Mouse (Mus musculus) thymus, adult 2 months (tissue): ENCODE measurements around the gene Ift172.

Source experiments
- CTCF ChIP-seq: fragments of 200-500 bp; IDR thresholded peaks from 2 replicates; pipeline ENCODE4 v1.5.1; 2012; ENCODE audit warnings: mild to moderate bottlenecking, control low read depth, low read length, moderate library complexity, borderline replicate concordance; ENCODE audit not compliant: control insufficient read depth, poor library complexity, insufficient read depth; ENCODE audit errors: extremely low read depth
- POLR2A ChIP-seq: fragments of 200-500 bp; IDR thresholded peaks from 2 replicates; pipeline ENCODE4 v1.6.1; 2012; ENCODE audit warnings: mild to moderate bottlenecking, low read length, control low read depth, moderate library complexity; ENCODE audit not compliant: control insufficient read depth, poor library complexity, insufficient read depth; ENCODE audit errors: extremely low read depth

DNA sequence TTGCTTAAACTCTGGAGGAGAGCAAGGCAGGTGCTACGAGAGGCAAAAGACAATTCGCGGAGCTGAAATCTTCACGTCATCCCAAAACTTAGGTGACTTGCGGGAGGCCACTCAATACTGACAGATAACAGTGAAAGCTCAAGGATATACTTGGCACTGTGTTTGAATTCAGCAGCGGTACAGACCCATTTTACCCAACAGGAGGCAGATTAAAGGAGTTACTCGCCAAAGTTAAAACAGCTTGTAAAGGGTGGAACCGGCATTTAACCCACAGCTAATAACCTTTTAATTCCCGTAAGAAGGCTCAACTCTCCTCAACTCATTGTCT lies 409 bp upstream of the Ift172 start:
- TF ChIP-seq CTCF (no peak), POLR2A (no peak; the same call in 1 of the 2 replicates)
